7 mouse cellular contexts compared by ENCODE assay signal in the genomic region with DNA sequence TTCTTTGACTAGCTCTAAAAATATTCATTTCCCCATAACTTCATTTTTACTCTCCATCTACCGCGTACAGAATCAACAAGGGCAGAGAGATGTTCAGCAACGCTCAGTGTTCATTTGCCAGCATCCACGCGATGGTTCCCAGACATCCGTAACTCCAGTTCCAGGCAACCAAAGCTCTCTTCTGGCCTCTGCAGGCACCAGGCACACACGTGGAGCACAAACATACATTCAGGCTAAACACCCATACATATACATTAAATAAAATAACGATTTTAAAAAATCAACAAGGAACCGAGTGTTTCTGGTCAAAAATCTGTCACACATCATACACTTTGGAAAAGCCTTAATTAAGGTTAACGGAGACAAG. TPM values are rescaled to one million over a fixed set of nuclear protein-coding genes. Genes with fewer than 3 reads are reported as not detected.
A peak's percentile ranks its signal among the peaks of the same experiment; 100 is the strongest.
DNase-seq lines count a peak whose midpoint lies in the region; ATAC-seq lines count a peak whose summit lies in the region.

No protein-coding gene starts in this region.

- 33% methylated on average over 10 of the region's 10 CpGs for WGBS in neural tube, embryonic 11.5 days
- 20% methylated on average over 10 of the region's 10 CpGs for WGBS in forebrain, embryonic 12.5 days
- WGBS in liver, embryonic 12.5 days (ENCODE audit: insufficient replicate concordance), result 53% methylated on average over 10 of the region's 10 CpGs

- no peaks in the 10 kb centered on the region for H3K27me3 ChIP-seq in neural tube, embryonic 11.5 days (ENCODE audit: control insufficient read depth, insufficient read depth, low read length)
- H3K27me3 ChIP-seq in forebrain, embryonic 12.5 days, result no peaks in the 10 kb centered on the region
- no peaks in the 10 kb centered on the region for H3K27me3 ChIP-seq in liver, embryonic 12.5 days (replicated peaks)

- H3K9me3 ChIP-seq in neural tube, embryonic 11.5 days (ENCODE audit: control insufficient read depth, low read length), result no peaks in the 10 kb centered on the region
- peaks cover 3% of the 10 kb centered on the region; the same call in 1 of the 2 replicates for H3K9me3 ChIP-seq in forebrain, embryonic 12.5 days
- H3K9me3 ChIP-seq in liver, embryonic 12.5 days (replicated peaks), result no peaks in the 10 kb centered on the region

- H3K4me1 ChIP-seq in neural tube, embryonic 11.5 days (ENCODE audit: control insufficient read depth, insufficient read depth, low read length), result peaks cover 6% of the 10 kb centered on the region
- peaks cover 22% of the 10 kb centered on the region for H3K4me1 ChIP-seq in forebrain, embryonic 12.5 days
- peaks cover 39% of the 10 kb centered on the region for H3K4me1 ChIP-seq in liver, embryonic 12.5 days

- H3K4me2 ChIP-seq in neural tube, embryonic 11.5 days (ENCODE audit: low read depth), result peak overlapping the region; percentile 52
- peak overlapping the region; percentile 67 for H3K4me2 ChIP-seq in forebrain, embryonic 12.5 days
- peak overlapping the region; percentile 94 for H3K4me2 ChIP-seq in liver, embryonic 12.5 days

- H3K4me3 ChIP-seq in neural tube, embryonic 11.5 days (ENCODE audit: low read depth, low read length), result peak overlapping the region; percentile 71
- peak overlapping the region; percentile 81 for H3K4me3 ChIP-seq in forebrain, embryonic 12.5 days (replicated peaks)
- peak overlapping the region; percentile 78 for H3K4me3 ChIP-seq in liver, embryonic 12.5 days

- peak; percentile 23 for DNase-seq in neural tube, embryonic 11.5 days (ENCODE audit: low spot score)
- DNase-seq in neural tube, embryonic 10.5 days (ENCODE audit: extremely low spot score, low spot score), result no peak
- no peak for DNase-seq in right cerebral cortex, adult 18-20 months
- DNase-seq in gastrocnemius, postnatal 36 days, result no peak
- no peak for DNase-seq in urinary bladder, postnatal 14 days (ENCODE audit: low spot score)

- no peak overlapping the region for H3K9ac ChIP-seq in neural tube, embryonic 11.5 days (ENCODE audit: low read length)
- peak overlapping the region; percentile 83 for H3K9ac ChIP-seq in forebrain, embryonic 12.5 days
- peak overlapping the region; percentile 75; the same call in 1 of the 2 replicates for H3K9ac ChIP-seq in liver, embryonic 12.5 days

- intact Hi-C loops in gastrocnemius, postnatal 36 days (cut with DNase I), result no loop called here

- no peak for ATAC-seq in neural tube, embryonic 11.5 days (ENCODE audit: insufficient read depth, low FRiP score, low TSS enrichment)
- no peak for ATAC-seq in forebrain, embryonic 12.5 days (ENCODE audit: low FRiP score)
- ATAC-seq in liver, embryonic 12.5 days, result no peak

- no peak overlapping the region for H3K27ac ChIP-seq in neural tube, embryonic 11.5 days (ENCODE audit: low read depth, low read length)
- peak overlapping the region; percentile 81; the same call in 1 of the 2 replicates for H3K27ac ChIP-seq in forebrain, embryonic 12.5 days
- H3K27ac ChIP-seq in liver, embryonic 12.5 days, result no peak overlapping the region

- no peaks in the 10 kb centered on the region for H3K36me3 ChIP-seq in neural tube, embryonic 11.5 days (ENCODE audit: control insufficient read depth, insufficient read depth, low read length)
- 0 out of 2 replicates have a peak, but pooled peaks cover 6% of the 10 kb centered on the region for H3K36me3 ChIP-seq in forebrain, embryonic 12.5 days (replicated peaks)
- no peaks in the 10 kb centered on the region for H3K36me3 ChIP-seq in liver, embryonic 12.5 days

RNA-seq across cellular contexts. Expression of a gene that starts 1.1 kb away (rescaled TPM):
- 123 and 131 TPM in 2 replicates for polyA plus RNA-seq in neural tube, embryonic 11.5 days (2014; fragmentation: Nextera tagmentation; extraction: Ambion mirVana)
- polyA plus RNA-seq in forebrain, embryonic 12.5 days (2016; fragmentation: Nextera tagmentation; extraction: Ambion mirVana), result 216 and 224 TPM in 2 replicates
- polyA plus RNA-seq in liver, embryonic 12.5 days (2016; fragmentation: Nextera tagmentation; extraction: Ambion mirVana), result 37.2 and 38.4 TPM in 2 replicates
- total RNA-seq in gastrocnemius, postnatal 36 days (2021), result 10 to 100 TPM; 44.6 to 60.8 TPM

RNA-seq across cellular contexts. Expression of a gene that starts 1.3 kb away (rescaled TPM):
- 12.7 and 14.1 TPM in 2 replicates for polyA plus RNA-seq in neural tube, embryonic 11.5 days (2014; fragmentation: Nextera tagmentation; extraction: Ambion mirVana)
- polyA plus RNA-seq in forebrain, embryonic 12.5 days (2016; fragmentation: Nextera tagmentation; extraction: Ambion mirVana), result 12.2 and 14.6 TPM in 2 replicates
- 18.5 and 18.9 TPM in 2 replicates for polyA plus RNA-seq in liver, embryonic 12.5 days (2016; fragmentation: Nextera tagmentation; extraction: Ambion mirVana)
- 1 to 10 TPM; 2.7 to 4.1 TPM for total RNA-seq in gastrocnemius, postnatal 36 days (2021)

RNA-seq across cellular contexts. Expression of a gene that starts 27.0 kb away (rescaled TPM):
- polyA plus RNA-seq in neural tube, embryonic 11.5 days (2014; fragmentation: Nextera tagmentation; extraction: Ambion mirVana), result 41.6 and 48.8 TPM in 2 replicates
- polyA plus RNA-seq in forebrain, embryonic 12.5 days (2016; fragmentation: Nextera tagmentation; extraction: Ambion mirVana), result 43.2 and 44.5 TPM in 2 replicates
- polyA plus RNA-seq in liver, embryonic 12.5 days (2016; fragmentation: Nextera tagmentation; extraction: Ambion mirVana), result 24.4 and 24.9 TPM in 2 replicates
- total RNA-seq in gastrocnemius, postnatal 36 days (2021), result 10 to 100 TPM; 56.2 to 66.2 TPM
